Comparison of ENCODE assay signal across 8 mouse cellular contexts in the genomic region with DNA sequence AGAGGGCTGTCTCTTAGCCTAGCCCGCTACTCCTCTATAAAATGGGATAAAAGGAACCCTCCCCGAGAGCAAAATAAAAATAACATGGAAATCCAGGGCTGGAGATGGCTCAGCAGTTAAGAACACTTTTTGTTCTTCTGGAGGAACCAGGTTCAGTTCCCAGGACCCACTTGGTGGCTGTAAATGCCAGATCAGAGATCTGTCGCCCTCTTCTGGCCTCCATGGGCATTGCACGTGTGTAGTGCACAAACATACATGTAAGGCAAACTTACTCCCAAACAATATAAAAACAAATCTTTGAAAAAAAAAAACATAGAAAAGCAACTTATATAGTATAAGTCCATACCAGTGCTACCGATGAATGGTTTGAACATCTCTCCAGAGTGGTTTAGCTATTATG.
DNase-seq lines count a peak whose midpoint lies in the region; ATAC-seq and TF ChIP-seq lines count a peak whose summit lies in the region.

No protein-coding gene starts in this region.

- H3K9ac ChIP-seq in midbrain, postnatal 0 days (replicated peaks; ENCODE audit: low read length, poor library complexity, severe bottlenecking) = no peak overlapping the region

- peak; percentile 12 for DNase-seq in gastrocnemius, adult 18-20 months (ENCODE audit: low spot score)
- no peak for DNase-seq in gastrocnemius, postnatal 14 days
- peak; percentile 40 for DNase-seq in thymus, adult 2 months
- no peak for DNase-seq in thymus, adult 18-20 months
- DNase-seq in embryo, embryonic 9.5 days (ENCODE audit: extremely low spot score) = peak; percentile 14
- DNase-seq in midbrain, postnatal 0 days (ENCODE audit: low spot score) = no peak
- no peak for DNase-seq in layer of hippocampus, postnatal 14 days (ENCODE audit: low spot score in 2 of 2)
- no peak for DNase-seq in right cerebral cortex, postnatal 25 days

- H3K27ac ChIP-seq in thymus, adult 2 months (ENCODE audit: control insufficient read depth, insufficient read depth, low read length) = no peak overlapping the region
- H3K27ac ChIP-seq in midbrain, postnatal 0 days (ENCODE audit: low read depth, low read length) = no peak overlapping the region

- TF ChIP-seq CTCF in thymus, adult 2 months (IDR thresholded peaks at IDR 0.05; ENCODE audit: borderline replicate concordance, control insufficient read depth, extremely low read depth, insufficient read depth, low read length, poor library complexity) = no peak
- peak; percentile 63 for TF ChIP-seq CTCF in midbrain, postnatal 0 days (IDR thresholded peaks at IDR 0.05)

- no peaks in the 10 kb centered on the region for H3K4me1 ChIP-seq in thymus, adult 2 months (replicated peaks; ENCODE audit: control insufficient read depth, insufficient read depth, low read length)
- peaks cover 5% of the 10 kb centered on the region; the same call in 1 of the 2 replicates for H3K4me1 ChIP-seq in midbrain, postnatal 0 days (ENCODE audit: insufficient read depth, low read length)

- H3K4me3 ChIP-seq in thymus, adult 2 months (ENCODE audit: control insufficient read depth, insufficient read depth, low read length) = no peak overlapping the region
- H3K4me3 ChIP-seq in midbrain, postnatal 0 days (ENCODE audit: low read depth, low read length) = no peak overlapping the region

- no peak for TF ChIP-seq POLR2A in thymus, adult 2 months (IDR thresholded peaks at IDR 0.05; ENCODE audit: control insufficient read depth, extremely low read depth, insufficient read depth, low read length, poor library complexity)

- peaks cover 4% of the 10 kb centered on the region; the same call in 1 of the 2 replicates for H3K27me3 ChIP-seq in thymus, adult 2 months (ENCODE audit: control insufficient read depth, insufficient read depth, low read length)
- H3K27me3 ChIP-seq in midbrain, postnatal 0 days (ENCODE audit: insufficient read depth, low read length) = no peaks in the 10 kb centered on the region

- H3K4me2 ChIP-seq in midbrain, postnatal 0 days (ENCODE audit: low read depth, low read length, poor library complexity, severe bottlenecking) = no peak overlapping the region

- WGBS in thymus, adult 2 months = 69% methylated on average over 5 of the region's 5 CpGs
- 66% methylated on average over 5 of the region's 5 CpGs for whole genome bisulfite sequencing in midbrain, postnatal 0 days

- no peaks in the 10 kb centered on the region for H3K36me3 ChIP-seq in thymus, adult 2 months (ENCODE audit: control insufficient read depth, insufficient read depth, low read length)
- H3K36me3 ChIP-seq in midbrain, postnatal 0 days (ENCODE audit: insufficient read depth, low read length) = no peaks in the 10 kb centered on the region

- H3K9me3 ChIP-seq in midbrain, postnatal 0 days (ENCODE audit: low read length) = no peaks in the 10 kb centered on the region

- intact Hi-C loops in gastrocnemius, postnatal 14 days (cut with DNase I; ENCODE audit: low total_unique reads) = loop anchor here (5.0 kb wide), 1 partner anchor 211 kb away; no protein-coding TSS in a partner anchor

- no peak for ATAC-seq in midbrain, postnatal 0 days (ENCODE audit: low FRiP score)

Comparison
In these comparisons a context has a peak if more than half of its experiments do, and no peak if none do; other contexts are left out.
1. DNase-seq: peak in gastrocnemius, adult 18-20 months (single experiment), thymus, adult 2 months (single experiment) and embryo, embryonic 9.5 days (single experiment); none in gastrocnemius, postnatal 14 days (single experiment), thymus, adult 18-20 months (0 of 2), midbrain, postnatal 0 days (single experiment), layer of hippocampus, postnatal 14 days (0 of 2) and right cerebral cortex, postnatal 25 days (single experiment).